ENCODE assay signal across 7 mouse cellular contexts in the genomic region with DNA sequence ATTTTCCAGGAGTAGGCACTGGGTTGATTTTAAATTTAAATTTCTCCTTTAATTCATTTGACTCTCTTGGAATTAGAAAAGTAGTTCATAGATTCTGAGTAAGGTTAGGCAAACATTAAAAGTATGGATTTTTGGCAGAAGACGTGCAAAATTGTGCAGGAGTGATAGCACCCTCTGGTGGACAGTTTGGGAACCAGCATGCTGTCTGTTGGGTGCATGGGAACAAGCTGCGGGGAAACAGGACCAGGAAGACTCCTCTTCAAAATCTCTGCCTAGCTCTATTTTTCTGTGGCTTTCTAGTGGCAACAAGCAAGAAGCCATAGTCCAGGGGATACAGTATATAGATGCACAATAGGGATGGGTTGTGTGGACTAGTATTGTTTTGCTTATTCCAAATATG. TPM values are rescaled to one million over a fixed set of nuclear protein-coding genes. Genes with fewer than 3 reads are reported as not detected.
DNase-seq lines count a peak whose midpoint lies in the region.

No protein-coding gene starts in this region.

- DNase-seq in CD4-positive helper T cell, adult 2 months (ENCODE audit: low read depth, low spot score) = peak; percentile 75
- DNase-seq in ES-CJ7 (ENCODE audit: low read depth, low spot score) = peak; percentile 70
- peak; percentile 49 for DNase-seq in cerebellum, adult 11-12 months
- DNase-seq in gastrocnemius, adult 18-20 months (ENCODE audit: low spot score) = peak; percentile 78
- DNase-seq in layer of hippocampus, adult 18-20 months (ENCODE audit: low spot score in 2 of 2) = peak; percentile 58 to 89
- peak; percentile 79 for DNase-seq in lung, postnatal 25 days (ENCODE audit: low spot score)
- DNase-seq in spleen, adult 12 weeks (ENCODE audit: low spot score) = peak; percentile 49

RNA-seq across cellular contexts. Expression of a gene that starts 3.3 kb away (rescaled TPM):
- total RNA-seq in gastrocnemius, adult 18-20 months (2021) = not detected
- total RNA-seq in layer of hippocampus, adult 18-20 months (2021) = 1 to 10 TPM; 2.6 to 3.6 TPM

RNA-seq across cellular contexts. Expression of a gene that starts 4.8 kb away (rescaled TPM):
- total RNA-seq in gastrocnemius, adult 18-20 months (2021) = 10 to 100 TPM in 1 of 2 experiments, 1 to 10 TPM in 1; 9.3 to 12.1 TPM
- total RNA-seq in layer of hippocampus, adult 18-20 months (2021) = 1 to 10 TPM; 3.4 to 4.8 TPM

RNA-seq across cellular contexts. Expression of a gene that starts 12.8 kb away (rescaled TPM):
- under 1 TPM; 0.80 to 0.90 TPM for total RNA-seq in gastrocnemius, adult 18-20 months (2021)
- total RNA-seq in layer of hippocampus, adult 18-20 months (2021) = 1 to 10 TPM; 2.6 to 3.2 TPM

RNA-seq across cellular contexts. Expression of a gene that starts 35.2 kb away (rescaled TPM):
- 1 to 10 TPM; 5.0 to 6.0 TPM for total RNA-seq in gastrocnemius, adult 18-20 months (2021)
- 10 to 100 TPM; 81.9 to 83.1 TPM for total RNA-seq in layer of hippocampus, adult 18-20 months (2021)

RNA-seq across cellular contexts. Expression of a gene that starts 56.3 kb away (rescaled TPM):
- not detected for total RNA-seq in gastrocnemius, adult 18-20 months (2021)
- total RNA-seq in layer of hippocampus, adult 18-20 months (2021) = 10 to 100 TPM; 55.5 to 58.4 TPM

Comparison
In these comparisons a context has a peak if more than half of its experiments do, and no peak if none do; other contexts are left out.
1. Peak in every context shown above with its lines: DNase-seq.